Mouse (Mus musculus): Measurements from ENCODE around the gene Sept4. TPM values are rescaled to one million over a fixed set of nuclear protein-coding genes. Genes with fewer than 3 reads are reported as not detected.

Gene Sept4
- total and polyA plus RNA-seq, 3 experiments: 1.5 to 2.4 TPM; not detected in 1

GRCm38 (mm10) chr11:87577601-87578248 lies 9.0 kb downstream of the Sept4 start:
- Histone ChIP-seq H3K27ac (ENCODE audit: control insufficient read depth, low read depth, low read length) (no peak overlapping the region), H3K36me3 (ENCODE audit: control insufficient read depth in 1 of 2, insufficient read depth in 2 of 2, low read length in 2 of 2) (peaks cover 0 to 2% of the 10 kb centered on the region in 2 experiments; a peak in 1 of 4 replicates), H3K9me3 (replicated peaks; ENCODE audit: insufficient read depth, low read length) (no peaks in the 10 kb centered on the region), H3K9ac (ENCODE audit: control insufficient read depth, low read depth, low read length, poor library complexity, severe bottlenecking) (no peak overlapping the region), H3K79me2 (ENCODE audit: control insufficient read depth, insufficient read depth, low read length, poor library complexity) (no peaks in the 10 kb centered on the region), H3K4me1 (ENCODE audit: control insufficient read depth in 1 of 2, insufficient read depth in 2 of 2, low read length in 2 of 2) (peaks cover 2 to 15% of the 10 kb centered on the region in 2 experiments; a peak in 3 of 4 replicates), H3K27me3 (ENCODE audit: control insufficient read depth in 1 of 2, insufficient read depth in 2 of 2, low read length in 2 of 2) (peaks cover 5% of the 10 kb centered on the region in 2 experiments), H3K4me3 (ENCODE audit: control insufficient read depth in 1 of 2, insufficient read depth in 1 of 2, low read depth in 2 of 2, low read length in 2 of 2) (peak overlapping the region; percentile 58 to 79; a peak in 3 of 4 replicates)
- no peak for DNase-seq (ENCODE audit: low read depth, low spot score)
- TF ChIP-seq RAD21 (IDR thresholded peaks at IDR 0.05; ENCODE audit: low read depth, low read length): no peak
- TF ChIP-seq UBTF (IDR thresholded peaks at IDR 0.05; ENCODE audit: borderline replicate concordance, insufficient read depth, low read depth, low read length): no peak
- TF ChIP-seq E2F4 (IDR thresholded peaks at IDR 0.05; ENCODE audit: borderline replicate concordance, low read depth, low read length): no peak
- no peak for TF ChIP-seq POLR2A (IDR thresholded peaks at IDR 0.05; ENCODE audit: control insufficient read depth in 1 of 2, insufficient read depth in 1 of 2, low read depth in 1 of 2, low read length in 2 of 2, poor library complexity in 1 of 2)
- no peak for TF ChIP-seq MAX (IDR thresholded peaks at IDR 0.05; ENCODE audit: low read length)
- no peak for TF ChIP-seq ETS1 (IDR thresholded peaks at IDR 0.05; ENCODE audit: low read depth, low read length)
- no peak for TF ChIP-seq MEF2A (IDR thresholded peaks at IDR 0.05; ENCODE audit: extremely low read depth, insufficient replicate concordance, low read depth, low read length, poor library complexity, severe bottlenecking)
- TF ChIP-seq MYB (IDR thresholded peaks at IDR 0.05; ENCODE audit: low read depth, low read length): no peak
- TF ChIP-seq RCOR1 (IDR thresholded peaks at IDR 0.05; ENCODE audit: low read depth, low read length): no peak
- TF ChIP-seq GATA1 (IDR thresholded peaks at IDR 0.05; ENCODE audit: low read depth, low read length): no peak
- no peak for TF ChIP-seq TAL1 (IDR thresholded peaks at IDR 0.05; ENCODE audit: low read length)

- Histone ChIP-seq H3K9me3 (replicated peaks; ENCODE audit: insufficient read depth, low read length) (no peaks in the 10 kb centered on the region), H3K9ac (ENCODE audit: control insufficient read depth, low read depth, low read length, poor library complexity, severe bottlenecking) (peak overlapping the region; percentile 48), H3K79me2 (ENCODE audit: control insufficient read depth, insufficient read depth, low read length, poor library complexity) (no peaks in the 10 kb centered on the region), H3K36me3 (ENCODE audit: control insufficient read depth in 1 of 2, insufficient read depth in 2 of 2, low read length in 2 of 2) (peaks cover 0 to 2% of the 10 kb centered on the region in 2 experiments; a peak in 1 of 4 replicates), H3K27ac (ENCODE audit: control insufficient read depth, low read depth, low read length) (no peak overlapping the region), H3K4me1 (ENCODE audit: control insufficient read depth in 1 of 2, insufficient read depth in 2 of 2, low read length in 2 of 2) (peaks cover 2 to 15% of the 10 kb centered on the region in 2 experiments; a peak in 3 of 4 replicates), H3K27me3 (ENCODE audit: control insufficient read depth in 1 of 2, insufficient read depth in 2 of 2, low read length in 2 of 2) (peaks cover 3 to 4% of the 10 kb centered on the region in 2 experiments; a peak in 3 of 4 replicates), H3K4me3 (ENCODE audit: control insufficient read depth in 1 of 2, insufficient read depth in 1 of 2, low read depth in 2 of 2, low read length in 2 of 2) (peak overlapping the region; percentile 58 to 79)
- DNase-seq (ENCODE audit: low read depth, low spot score): peak; percentile 78
- TF ChIP-seq TCF12 (IDR thresholded peaks at IDR 0.05; ENCODE audit: low read depth, low read length) (no peak), MYB (IDR thresholded peaks at IDR 0.05; ENCODE audit: low read depth, low read length) (no peak), MXI1 (IDR thresholded peaks at IDR 0.05; ENCODE audit: low read depth, low read length) (0 out of 2 replicates have a peak, but pooled peaks have one; percentile 32), RCOR1 (IDR thresholded peaks at IDR 0.05; ENCODE audit: low read depth, low read length) (0 out of 2 replicates have a peak, but pooled peaks have one; percentile 4), NRF1 (IDR thresholded peaks at IDR 0.05; ENCODE audit: insufficient read depth, low read depth, low read length, poor library complexity, severe bottlenecking) (0 out of 2 replicates have a peak, but pooled peaks have one; percentile 20), TBP (IDR thresholded peaks at IDR 0.05; ENCODE audit: low read depth, low read length) (no peak), BHLHE40 (IDR thresholded peaks at IDR 0.05; ENCODE audit: borderline replicate concordance, low read depth, low read length) (no peak), MYC (IDR thresholded peaks at IDR 0.05; ENCODE audit: low read depth, low read length) (no peak), ZNF384 (IDR thresholded peaks at IDR 0.05; ENCODE audit: low read depth, low read length) (peak; percentile 80), CHD2 (IDR thresholded peaks at IDR 0.05; ENCODE audit: low read length) (no peak), USF2 (IDR thresholded peaks at IDR 0.05; ENCODE audit: borderline replicate concordance in 1 of 2, insufficient read depth in 1 of 2, low read depth in 1 of 2, low read length in 2 of 2) (no peak), NELFE (IDR thresholded peaks at IDR 0.05; ENCODE audit: low read depth, low read length) (0 out of 2 replicates have a peak, but pooled peaks have one; percentile 16), POLR2AphosphoS5 (IDR thresholded peaks at IDR 0.05; ENCODE audit: borderline replicate concordance, low read depth, low read length) (no peak), EP300 (IDR thresholded peaks at IDR 0.05; ENCODE audit: low read depth in 1 of 2, low read length in 2 of 2) (no peak), USF1 (IDR thresholded peaks at IDR 0.05; ENCODE audit: low read depth, low read length) (no peak), JUND (IDR thresholded peaks at IDR 0.05; ENCODE audit: low read depth, low read length) (no peak), POLR2AphosphoS2 (IDR thresholded peaks at IDR 0.05; ENCODE audit: low read length) (no peak), ELF1 (IDR thresholded peaks at IDR 0.05; ENCODE audit: low read depth, low read length) (no peak), SIN3A (IDR thresholded peaks at IDR 0.05; ENCODE audit: low read length) (peak; percentile 12; the same call in 1 of the 2 replicates)
These were observed 9.7 kb downstream of the Sept4 start for GRCm38 (mm10) chr11:87578249-87578962.

Data from MEL (cell line).